Mouse (Mus musculus): Measurements from ENCODE around the gene Blm. TPM values are rescaled to one million over a fixed set of nuclear protein-coding genes. Genes with fewer than 3 reads are reported as not detected.

The Blm gene
- total and polyA plus RNA-seq, 3 experiments = 24.1 to 56.2 (median 36.4) TPM

DNA sequence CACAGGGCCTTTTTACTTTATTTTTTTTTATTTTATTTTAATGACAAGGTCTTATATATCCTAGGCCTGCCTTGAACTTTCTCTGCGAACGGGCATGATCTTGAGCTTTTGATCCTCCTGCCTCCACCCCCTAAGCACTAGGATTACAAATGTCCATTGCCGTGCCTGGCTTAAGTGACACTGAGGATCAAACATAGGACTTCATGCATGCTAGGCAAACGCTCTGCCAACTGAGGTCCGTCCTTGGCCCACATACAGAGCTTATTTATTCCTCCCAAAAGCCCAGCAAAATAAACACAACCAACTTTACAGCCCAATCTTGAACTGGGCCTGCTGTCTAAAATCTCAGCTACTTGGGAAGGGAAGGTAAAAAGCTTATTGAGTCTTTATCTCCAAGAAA is 122.1 kb downstream of the Blm start:
- Histone ChIP-seq H3K9ac (ENCODE audit: insufficient read depth, low read depth) (no peak overlapping the region), H3K27me3 (replicated peaks) (no peaks in the 10 kb centered on the region), H3K27ac (ENCODE audit: insufficient read depth, low read depth) (no peak overlapping the region), H3K36me3 (replicated peaks in 1 of 2; ENCODE audit: control insufficient read depth in 1 of 2, insufficient read depth in 1 of 2, low read length in 1 of 2) (no peaks in the 10 kb centered on the region), H3K4me1 (ENCODE audit: control insufficient read depth in 1 of 2, insufficient read depth in 2 of 2) (peaks cover 14 to 53% of the 10 kb centered on the region in 2 experiments), H3K4me2 (ENCODE audit: insufficient read depth, low read depth, poor library complexity, severe bottlenecking) (no peak overlapping the region), H3K9me3 (replicated peaks; ENCODE audit: low read length) (no peaks in the 10 kb centered on the region), H3K79me2 (replicated peaks; ENCODE audit: control insufficient read depth, extremely low read depth, insufficient read depth, poor library complexity, severe bottlenecking) (no peaks in the 10 kb centered on the region), H3K4me3 (replicated peaks in 1 of 3; ENCODE audit: low read depth in 2 of 3, low read length in 2 of 3, poor library complexity in 1 of 3) (no peak overlapping the region)
- DNase-seq (ENCODE audit: extremely low read depth) = no peak
- dilution Hi-C loops (cut with MboI; ENCODE audit: extremely low pct_ligation_motif_present, extremely low pct_unique_long_range_greater_than_20kb, low sequenced_read_pairs) (no loop called here), in situ Hi-C loops (cut with MboI; ENCODE audit: low pct_ligation_motif_present, low pct_unique_long_range_greater_than_20kb, low sequenced_read_pairs) (no loop called here)
- TF ChIP-seq KAT2A (IDR thresholded peaks at IDR 0.05; ENCODE audit: insufficient replicate concordance, low read length) (no peak), USF2 (conservative IDR thresholded peaks at IDR 0.05; ENCODE audit: low read depth, low read length) (no peak), ETS1 (conservative IDR thresholded peaks at IDR 0.05; ENCODE audit: low read depth, low read length) (no peak), GABPA (IDR thresholded peaks at IDR 0.05; ENCODE audit: insufficient replicate concordance, low read depth, low read length) (no peak), PAX5 (IDR thresholded peaks at IDR 0.05; ENCODE audit: low read length) (no peak), ZKSCAN1 (IDR thresholded peaks at IDR 0.05; ENCODE audit: borderline replicate concordance, low read depth, low read length) (no peak), MYC (IDR thresholded peaks at IDR 0.05; ENCODE audit: low read depth, low read length) (no peak), MAX (IDR thresholded peaks at IDR 0.05; ENCODE audit: low read length) (no peak), POLR2AphosphoS2 (IDR thresholded peaks at IDR 0.05; ENCODE audit: low read depth, low read length) (no peak), HCFC1 (IDR thresholded peaks at IDR 0.05; ENCODE audit: low read depth, low read length) (no peak), CTCF (conservative IDR thresholded peaks at IDR 0.05 in 1 of 2, IDR thresholded peaks at IDR 0.05 in 1 of 2; ENCODE audit: low read depth in 2 of 2, low read length in 2 of 2) (no peak), EP300 (IDR thresholded peaks at IDR 0.05; ENCODE audit: low read length) (no peak), SMC3 (IDR thresholded peaks at IDR 0.05; ENCODE audit: low read depth, low read length) (no peak), MEF2A (IDR thresholded peaks at IDR 0.05; ENCODE audit: borderline replicate concordance, low read depth, low read length) (no peak), IRF4 (IDR thresholded peaks at IDR 0.05; ENCODE audit: low read depth, low read length) (no peak), SIN3A (IDR thresholded peaks at IDR 0.05; ENCODE audit: low read length) (no peak), USF1 (IDR thresholded peaks at IDR 0.05; ENCODE audit: low read depth, low read length) (no peak), JUND (conservative IDR thresholded peaks at IDR 0.05; ENCODE audit: low read depth, low read length) (no peak), ELF1 (IDR thresholded peaks at IDR 0.05; ENCODE audit: low read depth, low read length) (no peak), POLR2A (IDR thresholded peaks at IDR 0.05; ENCODE audit: low read depth, low read length) (no peak)

DNA sequence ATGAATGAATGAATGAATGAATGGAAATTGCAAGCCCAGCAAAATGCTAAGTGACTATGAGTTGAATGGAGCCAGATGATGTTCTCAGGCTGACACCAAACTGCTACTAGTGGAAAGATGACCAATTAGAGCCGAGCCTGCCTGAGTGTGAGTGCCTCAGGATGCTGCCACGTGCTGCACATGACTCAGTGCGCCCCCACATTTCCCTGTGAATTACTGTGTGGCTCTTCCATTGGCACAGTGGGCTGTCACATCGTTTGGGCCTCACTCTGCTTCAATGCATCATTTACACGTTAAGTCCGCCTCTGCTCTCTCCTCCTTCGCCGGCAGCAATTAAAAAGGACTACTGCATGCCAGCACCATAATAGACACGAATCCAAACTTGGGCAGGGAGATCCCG is 122.6 kb downstream of the Blm start:
- H3K4me1 ChIP-seq (ENCODE audit: control insufficient read depth in 1 of 2, insufficient read depth in 2 of 2) = peaks cover 14 to 48% of the 10 kb centered on the region in 2 experiments
- in situ Hi-C loops (cut with MboI; ENCODE audit: low pct_ligation_motif_present, low pct_unique_long_range_greater_than_20kb, low sequenced_read_pairs) = no loop called here
- TF ChIP-seq ELF1 (IDR thresholded peaks at IDR 0.05; ENCODE audit: low read depth, low read length) = no peak
- no peak overlapping the region for H3K27ac ChIP-seq (ENCODE audit: insufficient read depth, low read depth)
- no peak overlapping the region for H3K4me3 ChIP-seq (replicated peaks in 1 of 3; ENCODE audit: low read depth in 2 of 3, low read length in 2 of 3, poor library complexity in 1 of 3)
- H3K4me2 ChIP-seq (ENCODE audit: insufficient read depth, low read depth, poor library complexity, severe bottlenecking) = no peak overlapping the region
- H3K27me3 ChIP-seq (replicated peaks) = no peaks in the 10 kb centered on the region
- H3K9me3 ChIP-seq (replicated peaks; ENCODE audit: low read length) = no peaks in the 10 kb centered on the region
- H3K9ac ChIP-seq (ENCODE audit: insufficient read depth, low read depth) = no peak overlapping the region
- H3K79me2 ChIP-seq (replicated peaks; ENCODE audit: control insufficient read depth, extremely low read depth, insufficient read depth, poor library complexity, severe bottlenecking) = no peaks in the 10 kb centered on the region
- dilution Hi-C loops (cut with MboI; ENCODE audit: extremely low pct_ligation_motif_present, extremely low pct_unique_long_range_greater_than_20kb, low sequenced_read_pairs) = no loop called here
- no peaks in the 10 kb centered on the region for H3K36me3 ChIP-seq (replicated peaks in 1 of 2; ENCODE audit: control insufficient read depth in 1 of 2, insufficient read depth in 1 of 2, low read length in 1 of 2)
- DNase-seq (ENCODE audit: extremely low read depth) = no peak

Measured in CH12.LX (cell line).